Mouse (Mus musculus) heart, embryonic 15.5 days (tissue): Measurements from ENCODE around the gene AY761185. TPM values are rescaled to one million over a fixed set of nuclear protein-coding genes. Genes with fewer than 3 reads are reported as not detected.
"Not testable (repeated sequence)": the region's sequence is repeated elsewhere in the genome, so short reads cannot be mapped to it uniquely, and the experiment has no call there.

ENCODE experiments used
- ATAC-seq: fragments of 200-750 bp; cut with Nextera tagmentation; replicated peaks from 2 replicates; pipeline ENCODE4 v1.8.0; 2017; ENCODE audit warnings: low read depth, moderate TSS enrichment; ENCODE audit not compliant: insufficient number of reproducible peaks, insufficient read depth, low FRiP score
- H3K27ac ChIP-seq: fragments of 300-500 bp; sonication (generic); 2 replicates; pipeline ENCODE4 v1.5.1; 2015; ENCODE audit warnings: mild to moderate bottlenecking, inconsistent platforms
- H3K27me3 ChIP-seq: fragments of 300-500 bp; sonication (generic); 2 replicates; pipeline ENCODE4 v1.6.1; 2015; ENCODE audit warnings: inconsistent platforms
- H3K36me3 ChIP-seq: fragments of 300-500 bp; sonication (generic); 2 replicates; pipeline ENCODE4 v1.6.1; 2015; ENCODE audit warnings: mild to moderate bottlenecking, inconsistent platforms
- H3K4me1 ChIP-seq: fragments of 300-500 bp; sonication (generic); replicated peaks from 2 replicates; pipeline ENCODE4 v1.6.1; 2015; ENCODE audit warnings: inconsistent platforms
- H3K4me2 ChIP-seq: fragments of 300-500 bp; sonication (generic); 2 replicates; pipeline ENCODE4 v1.6.1; 2015; ENCODE audit warnings: inconsistent platforms, mild to moderate bottlenecking, moderate library complexity
- H3K4me3 ChIP-seq: fragments of 300-500 bp; sonication (generic); 2 replicates; pipeline ENCODE4 v1.5.1; 2015; ENCODE audit warnings: mild to moderate bottlenecking, inconsistent platforms
- H3K9ac ChIP-seq: fragments of 300-500 bp; sonication (generic); 2 replicates; pipeline ENCODE4 v1.6.1; 2015; ENCODE audit warnings: mild to moderate bottlenecking, inconsistent platforms
- H3K9me3 ChIP-seq: fragments of 300-500 bp; sonication (generic); replicated peaks from 2 replicates; pipeline ENCODE4 v1.6.1; 2016; ENCODE audit warnings: inconsistent platforms
- WGBS: fragments of 180-500 bp; shearing (Covaris S2); methylation state at CpG from one replicate; pipeline ENCODE4 v1.1.7; 2015; ENCODE audit warnings: mixed read lengths; 5-methylcytosine and 5-hydroxymethylcytosine counted together
- polyA plus RNA-seq: library from polyadenylated mRNA; unstranded; fragments of >200 nt; fragmentation: Nextera tagmentation; extraction: Ambion mirVana; gene quantifications from 2 replicates; pipeline ENCODE4 v1.2.1, GENCODE M21; 2015

AY761185 gene
- polyA plus RNA-seq = not detected in 2 replicates

GRCm38 (mm10) chr8:20944610-20945009 is at the start of gene AY761185:
AY761185 (minus strand) TSS chr8:20944710.
- H3K4me3 ChIP-seq = no peak within 1 kb of the TSS
- H3K4me1 ChIP-seq = no peaks in the 10 kb centered on the region
- H3K27me3 ChIP-seq = no peaks in the 10 kb centered on the region
- H3K9me3 ChIP-seq = 0 out of 2 replicates have a peak, but pooled peaks cover 3% of the 10 kb centered on the region
- no peak for ATAC-seq
- 63% methylated on average over 3 of the region's 3 CpGs for WGBS
- no peak within 1 kb of the TSS for H3K9ac ChIP-seq
- H3K4me2 ChIP-seq = no peak within 1 kb of the TSS
- no peak within 1 kb of the TSS for H3K27ac ChIP-seq
- no peaks in the 10 kb centered on the region for H3K36me3 ChIP-seq

DNA sequence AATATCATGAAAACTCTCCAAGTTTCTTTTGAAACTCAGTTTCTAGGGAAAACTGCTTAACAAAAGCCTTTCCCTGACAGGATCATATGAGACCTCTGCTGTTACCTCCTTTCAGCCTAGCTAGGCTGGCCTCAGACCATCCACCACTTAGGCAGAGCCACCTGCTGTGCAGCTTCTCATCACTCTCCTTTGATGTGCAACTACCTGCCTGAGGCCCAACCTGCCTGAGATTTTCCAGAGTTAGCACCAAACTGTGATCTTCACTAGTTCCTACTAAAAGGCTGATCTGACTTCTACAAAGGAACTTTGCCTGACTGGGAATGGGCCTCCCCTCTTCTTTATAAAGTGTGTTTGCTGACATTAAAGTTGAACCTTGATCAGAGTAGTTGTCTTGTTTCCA is 49.5 kb upstream of the AY761185 start:
- H3K27ac ChIP-seq, H3K9me3 ChIP-seq, H3K36me3 ChIP-seq, H3K9ac ChIP-seq, H3K27me3 ChIP-seq, H3K4me2 ChIP-seq, ATAC-seq, H3K4me1 ChIP-seq, H3K4me3 ChIP-seq: not testable (repeated sequence)

DNA sequence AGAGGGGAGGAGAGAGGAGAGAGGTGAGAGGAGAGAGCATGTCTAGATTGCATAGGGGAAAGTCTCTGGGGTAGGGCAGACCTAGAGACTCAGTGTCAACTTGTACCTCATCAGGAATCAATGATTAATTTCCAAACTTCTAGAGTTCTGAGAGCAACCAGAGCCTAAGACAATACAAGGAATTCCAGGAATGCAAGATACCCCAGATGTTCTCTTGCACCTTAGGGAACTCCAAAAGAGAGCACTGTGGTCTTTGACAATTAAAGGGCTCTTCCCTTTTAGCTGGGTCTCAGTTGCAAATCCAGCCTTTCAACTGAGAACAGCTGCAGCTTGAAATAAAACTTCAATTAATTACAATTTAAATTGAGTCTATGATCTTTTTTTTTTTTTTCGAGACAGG is 35.3 kb upstream of the AY761185 start:
- 43% methylated on average over 1 of the region's 1 CpGs for WGBS
- H3K27ac ChIP-seq = no peak overlapping the region

GRCm38 (mm10) chr8:20964531-20964930 is 20.0 kb upstream of the AY761185 start:
- H3K9ac ChIP-seq = no peak overlapping the region
- no peak overlapping the region for H3K4me2 ChIP-seq
- no peak overlapping the region for H3K4me3 ChIP-seq
- no peaks in the 10 kb centered on the region for H3K27me3 ChIP-seq
- H3K9me3 ChIP-seq = no peaks in the 10 kb centered on the region
- H3K36me3 ChIP-seq = no peaks in the 10 kb centered on the region
- ATAC-seq = no peak
- no peaks in the 10 kb centered on the region for H3K4me1 ChIP-seq
- no peak overlapping the region for H3K27ac ChIP-seq
- 69% methylated on average over 2 of the region's 2 CpGs for WGBS

More for the DNA sequence above, 35.3 kb upstream of the AY761185 start:
- no peaks in the 10 kb centered on the region for H3K9me3 ChIP-seq
- H3K4me2 ChIP-seq = no peak overlapping the region
- H3K4me1 ChIP-seq = no peaks in the 10 kb centered on the region
- H3K9ac ChIP-seq = no peak overlapping the region
- ATAC-seq = no peak
- H3K4me3 ChIP-seq = no peak overlapping the region
- no peaks in the 10 kb centered on the region for H3K36me3 ChIP-seq
- no peaks in the 10 kb centered on the region for H3K27me3 ChIP-seq

DNA sequence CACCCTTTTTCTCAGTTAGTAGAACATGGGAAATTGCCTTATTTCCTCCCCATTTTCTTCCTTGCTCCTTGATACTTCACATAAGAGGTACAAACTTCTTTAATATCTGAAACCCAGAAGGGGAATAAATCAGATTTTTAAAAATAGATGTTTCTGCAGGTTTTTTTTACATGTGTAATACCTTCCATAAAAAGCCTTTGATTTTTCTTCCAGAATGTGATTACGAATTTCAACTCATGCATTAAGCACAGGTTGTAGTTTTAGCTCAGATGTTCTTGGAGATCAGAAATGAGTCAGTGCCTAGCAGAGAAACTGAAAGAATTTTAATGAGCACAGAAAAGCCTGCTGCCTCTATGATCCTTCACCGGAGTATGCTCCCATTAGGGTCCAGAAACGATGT is 22.5 kb downstream of the AY761185 start, which contains the start of gene Gm6040:
Gene Gm6040, minus strand, starts transcription at position 101 of the 400 bp plus-strand sequence.
- WGBS = 66% methylated on average over 3 of the region's 3 CpGs

DNA sequence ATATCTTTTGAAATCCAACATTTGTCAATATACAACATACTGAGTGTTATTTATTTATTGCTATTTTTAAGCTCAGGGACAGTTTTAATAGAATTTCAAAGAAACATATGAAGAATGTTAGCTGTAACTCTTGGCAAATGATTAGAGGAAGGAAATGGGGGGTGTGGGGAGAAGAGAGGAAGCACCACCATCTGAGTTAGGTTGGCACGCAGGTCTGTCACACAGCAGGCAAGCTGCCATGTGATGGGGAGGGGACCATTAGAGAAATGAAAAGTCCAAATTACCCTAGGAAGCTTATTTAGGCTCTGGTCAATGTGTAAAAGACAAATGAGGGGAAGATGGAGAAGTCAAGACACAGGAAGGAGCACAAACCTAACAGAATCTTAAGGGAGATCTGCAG is 32.2 kb downstream of the AY761185 start:
- Histone ChIP-seq H3K36me3 (no peaks in the 10 kb centered on the region), H3K27ac (no peak overlapping the region), H3K9me3 (no peaks in the 10 kb centered on the region), H3K4me2 (no peak overlapping the region), H3K9ac (no peak overlapping the region), H3K4me1 (no peaks in the 10 kb centered on the region), H3K27me3 (no peaks in the 10 kb centered on the region), H3K4me3 (no peak overlapping the region)
- no peak for ATAC-seq
- WGBS = 69% methylated on average over 1 of the region's 1 CpGs

More for the DNA sequence above, 22.5 kb downstream of the AY761185 start, which contains the start of gene Gm6040:
- H3K9ac ChIP-seq = no peak within 1 kb of the TSS
- no peaks in the 10 kb centered on the region for H3K36me3 ChIP-seq
- no peak within 1 kb of the TSS for H3K4me2 ChIP-seq
- H3K4me1 ChIP-seq = no peaks in the 10 kb centered on the region
- no peaks in the 10 kb centered on the region for H3K27me3 ChIP-seq
- H3K9me3 ChIP-seq = no peaks in the 10 kb centered on the region
- no peak for ATAC-seq
- H3K27ac ChIP-seq = no peak within 1 kb of the TSS
- H3K4me3 ChIP-seq = no peak within 1 kb of the TSS

DNA sequence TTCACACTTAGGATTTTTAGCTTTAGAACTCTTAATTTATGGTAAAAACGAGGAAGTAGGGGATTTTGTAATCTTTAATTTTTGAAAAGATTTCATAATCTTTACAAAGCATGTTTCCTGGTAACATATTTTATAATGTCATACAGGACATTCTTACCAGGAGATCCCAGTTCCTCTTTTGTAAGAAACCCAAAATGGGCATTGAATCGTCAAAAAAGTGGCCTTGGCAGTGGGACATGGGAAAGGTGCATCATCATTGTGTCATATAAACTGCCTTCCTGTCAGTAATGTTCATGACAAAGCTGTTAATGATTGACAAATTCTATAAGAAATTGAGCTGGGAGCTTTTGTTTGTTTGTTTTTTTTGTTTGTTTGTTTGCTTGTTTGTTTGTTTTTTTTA is 36.3 kb downstream of the AY761185 start:
- Histone ChIP-seq H3K4me3 (no peak overlapping the region), H3K4me2 (no peak overlapping the region), H3K27me3 (no peaks in the 10 kb centered on the region), H3K9ac (no peak overlapping the region), H3K9me3 (no peaks in the 10 kb centered on the region), H3K4me1 (no peaks in the 10 kb centered on the region), H3K36me3 (no peaks in the 10 kb centered on the region), H3K27ac (no peak overlapping the region)
- 52% methylated on average over 2 of the region's 2 CpGs for WGBS
- no peak for ATAC-seq

- no peak overlapping the region for H3K27ac ChIP-seq
- H3K4me2 ChIP-seq = no peak overlapping the region
- no peaks in the 10 kb centered on the region for H3K9me3 ChIP-seq
- no peaks in the 10 kb centered on the region for H3K27me3 ChIP-seq
- H3K4me1 ChIP-seq = no peaks in the 10 kb centered on the region
- WGBS = 74% methylated on average over 2 of the region's 2 CpGs
- no peak overlapping the region for H3K9ac ChIP-seq
- H3K4me3 ChIP-seq = no peak overlapping the region
- no peaks in the 10 kb centered on the region for H3K36me3 ChIP-seq
- no peak for ATAC-seq
Measured at GRCm38 (mm10) chr8:20907119-20907518, 37.4 kb downstream of the AY761185 start.

GRCm38 (mm10) chr8:20902527-20902926 is 42.0 kb downstream of the AY761185 start, which contains the start of gene Gm15056:
Gm15056 (minus strand) TSS chr8:20902627.
- Histone ChIP-seq H3K4me2 (no peak within 1 kb of the TSS), H3K4me3 (no peak within 1 kb of the TSS), H3K36me3 (no peaks in the 10 kb centered on the region), H3K27me3 (no peaks in the 10 kb centered on the region), H3K9me3 (no peaks in the 10 kb centered on the region), H3K9ac (no peak within 1 kb of the TSS), H3K4me1 (no peaks in the 10 kb centered on the region), H3K27ac (no peak within 1 kb of the TSS)
- no peak for ATAC-seq
- 42% methylated on average over 2 of the region's 2 CpGs for WGBS

Other genes starting within 250 kb of the AY761185 start
- not detected in 2 replicates for gene Defb33, start 52.0 kb downstream of the AY761185 start, polyA plus RNA-seq
- gene Gm15056, start 42.1 kb downstream of the AY761185 start, polyA plus RNA-seq = not detected in 2 replicates
- not detected in 2 replicates for gene Gm6040, start 22.6 kb downstream of the AY761185 start, polyA plus RNA-seq
- gene Defa21, start 80.8 kb upstream of the AY761185 start, polyA plus RNA-seq = not detected in 2 replicates
- not detected in 2 replicates for gene Defa23, start 110.3 kb upstream of the AY761185 start, polyA plus RNA-seq
- not detected in 2 replicates for gene Defa35, start 120.3 kb upstream of the AY761185 start, polyA plus RNA-seq
- gene Defa25, start 139.7 kb upstream of the AY761185 start, polyA plus RNA-seq = not detected in 2 replicates
- gene Gm14851, start 151.3 kb upstream of the AY761185 start, polyA plus RNA-seq = not detected in 2 replicates
- gene Defa30, start 189.9 kb upstream of the AY761185 start, polyA plus RNA-seq = not detected in 2 replicates
- not detected in 2 replicates for gene Defa22, start 217.6 kb upstream of the AY761185 start, polyA plus RNA-seq
- gene Defa31, start 246.9 kb upstream of the AY761185 start, polyA plus RNA-seq = not detected in 2 replicates